Mouse (Mus musculus) urinary bladder, adult 2 months (tissue): ENCODE data around the gene Bmp7. TPM values are rescaled to one million over a fixed set of nuclear protein-coding genes. Genes with fewer than 3 reads are reported as not detected.

Experiments
- DNase-seq: peaks from one replicate; pipeline ENCODE4 v3.0.0; 2022; ENCODE audit warnings: low spot score
- polyA plus RNA-seq: library from polyadenylated mRNA; depleted of rRNA; stranded (reverse); fragments of >200 nt; gene quantifications from 2 replicates; pipeline ENCODE4 v1.2.3, GENCODE M21; 2012

Gene Bmp7
- polyA plus RNA-seq, 1 experiment, result 33.2 TPM

DNA sequence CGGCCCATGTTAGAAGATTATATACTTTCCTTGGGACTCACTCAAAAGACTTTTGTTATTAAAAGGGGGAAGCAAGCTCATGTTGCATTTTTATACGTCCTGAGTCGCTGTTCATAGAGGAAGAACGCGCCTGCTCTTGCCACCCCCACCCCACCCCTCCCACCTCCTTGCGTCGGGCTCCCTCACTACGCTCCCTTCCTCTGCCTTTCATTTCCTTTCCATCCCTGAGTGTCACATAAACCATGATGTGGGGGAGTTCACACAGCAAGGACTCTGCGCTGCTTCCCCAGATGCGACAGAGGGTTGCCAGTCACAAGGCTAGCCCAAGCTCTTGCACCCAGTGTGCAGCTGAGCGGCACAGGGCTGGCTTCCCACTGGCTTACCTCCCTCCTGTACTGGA is 88.3 kb downstream of the Bmp7 start:
- no peak for DNase-seq

GRCm38 (mm10) chr2:172848193-172848592 is 91.9 kb downstream of the Bmp7 start:
- no peak for DNase-seq

GRCm38 (mm10) chr2:172846311-172846575 is 93.9 kb downstream of the Bmp7 start:
- no peak for DNase-seq

GRCm38 (mm10) chr2:172845536-172846310 is 94.4 kb downstream of the Bmp7 start:
- no peak for DNase-seq

DNA sequence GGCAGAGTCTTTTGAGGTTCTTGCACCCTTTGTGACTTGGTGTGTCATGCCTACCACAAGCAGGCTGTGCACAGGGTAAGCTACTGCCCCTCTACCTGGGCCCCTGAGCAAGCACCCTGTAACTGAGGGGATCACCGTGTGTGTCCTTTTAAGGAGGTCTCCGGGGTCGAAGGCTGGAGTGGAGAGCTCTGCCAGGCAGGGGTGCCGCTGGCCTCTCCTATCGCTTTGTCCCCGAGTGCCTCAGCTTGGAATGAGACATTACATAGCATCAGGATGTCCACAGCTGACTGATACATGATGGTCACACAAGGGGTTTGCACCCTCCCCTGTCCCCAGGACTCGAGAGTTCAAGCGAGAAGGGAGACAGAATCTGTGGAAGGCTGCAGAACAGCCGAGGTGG is 96.2 kb downstream of the Bmp7 start:
- no peak for DNase-seq

- DNase-seq, result no peak
These were observed 97.8 kb downstream of the Bmp7 start for GRCm38 (mm10) chr2:172842306-172842705.

DNA sequence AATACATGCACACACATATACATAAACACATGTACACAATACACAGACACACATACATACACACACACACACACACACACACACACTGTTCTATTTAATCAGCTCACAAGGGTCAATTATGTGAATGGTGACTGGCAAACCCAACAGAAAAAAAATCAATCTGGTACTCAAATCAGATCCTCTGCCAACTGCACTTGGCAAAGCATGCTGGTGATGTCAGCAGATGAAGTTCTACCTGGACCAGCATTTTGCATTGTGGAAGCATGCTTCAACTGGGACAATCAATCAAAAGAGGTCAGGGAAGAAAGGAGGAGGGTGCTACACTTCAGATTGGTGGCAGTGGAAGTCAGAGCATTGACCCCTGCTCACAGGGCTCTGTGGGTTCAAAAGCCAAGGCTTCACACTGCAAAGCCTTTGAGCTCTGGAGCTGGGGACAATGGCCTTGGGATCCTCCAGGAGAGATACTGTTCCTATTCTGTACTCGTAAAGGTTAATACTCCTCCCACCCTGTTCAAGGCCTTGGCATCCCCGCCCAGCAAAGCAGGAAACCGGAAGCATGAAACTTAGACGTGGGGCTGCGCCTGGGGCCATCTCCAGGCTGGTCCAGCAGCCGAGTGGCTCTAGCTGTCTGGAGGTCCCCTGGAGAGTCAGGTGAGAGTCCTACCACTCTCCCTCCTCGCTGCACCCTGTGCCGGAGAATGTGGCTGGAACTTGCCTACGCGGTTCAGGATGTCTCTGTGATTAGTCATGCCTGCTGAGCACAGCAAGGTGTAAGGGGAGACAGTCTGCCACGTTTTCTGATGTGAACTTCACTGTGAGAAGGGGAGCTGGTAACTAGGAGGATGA is 99.0 kb downstream of the Bmp7 start:
- DNase-seq, result no peak

DNA sequence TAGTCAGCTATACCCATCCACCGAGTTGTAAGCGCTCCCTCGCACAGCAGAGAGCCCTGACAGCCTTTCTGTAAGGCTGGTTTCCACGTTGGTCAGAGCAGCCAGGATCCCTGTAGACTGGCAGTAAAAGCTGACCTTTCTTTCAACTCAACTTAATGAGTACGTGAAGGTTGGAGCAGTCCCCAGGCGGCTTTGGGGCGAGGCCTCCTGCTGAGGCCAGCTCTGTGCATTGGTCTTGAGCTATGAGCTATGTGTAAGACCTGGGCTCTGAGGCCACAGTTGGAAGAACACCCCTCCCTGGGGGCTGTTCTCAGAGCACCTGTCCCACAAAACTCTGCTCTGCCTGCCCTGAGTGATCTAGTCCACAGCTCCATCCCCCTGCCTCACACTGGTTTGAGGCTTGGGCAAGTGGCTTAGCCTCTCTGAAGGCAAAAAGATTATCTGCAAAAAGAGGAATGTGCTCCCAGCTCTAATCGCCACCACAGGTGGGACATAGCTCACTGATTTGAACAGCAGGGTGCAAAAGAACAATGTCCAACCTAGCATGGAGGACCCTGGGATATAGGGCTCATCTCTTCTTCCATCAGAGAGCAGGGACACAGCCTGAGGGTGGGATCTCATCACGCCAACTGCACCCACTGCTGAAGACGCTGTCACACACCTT is 100.7 kb downstream of the Bmp7 start:
- DNase-seq, result no peak

- DNase-seq, result no peak
These were observed 103.6 kb downstream of the Bmp7 start for GRCm38 (mm10) chr2:172836516-172836915.

- DNase-seq, result no peak
These were observed 106.9 kb downstream of the Bmp7 start for GRCm38 (mm10) chr2:172833196-172833595.

- DNase-seq, result peak; percentile 72
These were observed 108.4 kb downstream of the Bmp7 start for GRCm38 (mm10) chr2:172831762-172832161.

DNA sequence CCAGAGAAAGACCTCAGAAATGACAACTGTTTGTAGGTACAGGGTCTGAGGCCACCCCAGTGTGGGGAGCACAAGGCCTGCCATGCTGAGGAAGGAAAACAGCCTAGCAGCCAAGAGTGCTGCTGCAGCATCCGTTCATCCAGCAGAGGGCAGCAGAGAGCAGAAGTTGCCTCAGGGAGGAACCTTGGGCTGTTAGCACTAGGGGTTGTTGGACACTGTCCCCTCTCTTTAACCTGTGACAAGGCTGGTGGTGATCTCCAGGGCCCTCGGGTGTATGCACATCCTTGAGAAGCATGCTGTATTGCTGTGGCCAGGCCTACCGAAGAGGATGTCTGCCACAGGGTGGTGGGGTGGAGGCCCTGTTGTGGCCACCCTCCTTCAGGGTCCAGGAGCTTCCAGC is 109.0 kb downstream of the Bmp7 start:
- DNase-seq, result peak; percentile 83

DNA sequence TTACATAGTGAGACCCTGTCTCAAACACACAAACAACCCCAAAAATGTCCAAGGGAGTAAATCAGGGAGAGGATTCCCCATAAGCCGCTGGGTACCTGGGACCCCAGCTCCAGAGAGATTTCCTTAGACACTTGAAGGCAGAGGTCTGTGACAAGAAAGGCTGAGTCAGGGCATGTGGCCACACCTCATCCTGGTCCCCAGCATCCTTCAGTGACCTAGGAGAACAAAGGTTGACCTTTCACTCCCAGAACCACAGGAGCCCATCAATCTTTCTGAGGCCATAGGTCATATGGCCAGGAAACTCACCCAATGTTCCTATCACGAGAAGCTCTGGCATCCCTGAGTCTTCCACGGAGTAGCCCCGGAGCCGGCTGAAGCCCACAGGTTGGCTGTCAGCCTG is 111.9 kb downstream of the Bmp7 start:
- DNase-seq, result no peak

DNA sequence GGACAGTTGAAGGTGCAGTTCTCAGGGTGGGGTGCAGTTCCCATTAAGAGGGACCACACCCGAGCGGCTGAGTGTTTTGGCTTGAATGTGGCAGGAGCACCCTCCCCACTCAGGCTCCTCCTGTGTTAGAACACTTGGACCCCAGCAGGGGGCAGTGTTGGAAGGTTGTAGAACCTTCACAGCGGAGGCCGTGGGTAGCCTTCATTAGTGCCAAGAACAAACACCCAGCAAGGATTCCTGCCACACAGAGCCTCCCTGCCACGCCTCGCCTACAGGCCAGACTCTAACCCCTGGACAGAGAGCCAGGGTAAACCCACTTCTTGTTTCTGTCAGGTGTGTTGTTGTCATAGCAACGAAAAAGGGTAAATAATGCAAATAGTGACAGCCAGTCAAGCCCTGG is 112.6 kb downstream of the Bmp7 start:
- DNase-seq, result no peak

DNA sequence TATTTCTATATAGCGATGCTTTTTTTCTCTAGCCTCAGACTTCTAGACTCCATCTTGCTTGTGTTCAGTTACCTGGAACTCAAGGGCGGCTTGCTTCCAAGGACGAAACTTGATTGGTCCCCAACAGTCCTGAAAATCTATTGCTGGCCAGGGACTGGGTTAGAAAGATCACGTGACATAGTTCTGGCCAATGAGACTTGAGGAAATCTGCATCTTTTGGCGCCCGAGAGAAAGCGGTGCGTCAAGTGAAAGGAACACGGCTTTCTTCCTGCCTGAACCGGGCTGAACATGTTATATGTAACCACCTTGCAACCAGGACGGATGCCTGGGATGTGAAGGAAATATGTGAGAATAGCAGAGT is 114.4 kb downstream of the Bmp7 start:
- DNase-seq, result no peak

DNA sequence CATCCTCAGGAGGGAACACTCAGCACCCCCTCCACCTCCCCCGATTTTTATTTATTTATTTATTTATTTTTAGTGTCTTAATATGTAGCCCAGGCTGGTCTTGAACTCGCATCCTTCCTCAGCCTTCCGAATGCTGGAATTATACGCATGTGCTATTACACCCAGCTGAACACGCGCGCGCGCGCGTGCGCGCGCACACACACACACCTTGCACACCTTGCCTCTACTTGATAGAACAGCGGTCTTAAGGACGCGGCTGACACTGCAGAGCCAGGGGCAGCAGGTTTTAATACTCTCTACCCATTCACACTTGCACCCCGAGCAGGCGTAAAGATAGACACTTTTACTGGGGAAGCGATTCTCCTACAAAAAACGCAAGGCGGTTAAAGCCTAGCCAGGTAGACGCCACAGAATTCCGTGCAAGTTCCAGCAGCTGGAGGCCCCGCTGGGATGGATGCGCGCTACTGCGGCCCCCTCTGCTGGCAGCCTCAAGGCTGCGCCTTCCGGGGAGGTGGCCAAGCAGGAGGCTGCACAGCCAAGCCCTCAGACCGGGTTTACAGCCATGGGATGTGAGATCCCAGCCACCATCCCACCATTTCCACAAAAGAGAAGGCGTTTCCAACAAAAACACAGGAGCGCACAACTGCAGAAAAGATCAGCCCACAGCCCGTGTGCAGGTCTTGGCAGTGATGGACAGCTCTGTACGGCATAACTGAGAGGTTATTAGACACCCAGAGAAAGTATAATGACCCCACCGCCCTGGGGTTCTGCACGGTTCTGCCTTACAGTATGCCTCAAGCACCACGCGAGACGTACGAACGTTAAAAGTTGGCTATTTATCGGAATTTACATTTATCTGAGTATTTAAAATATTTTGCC is 115.0 kb downstream of the Bmp7 start:
- peak; percentile 46 for DNase-seq

DNA sequence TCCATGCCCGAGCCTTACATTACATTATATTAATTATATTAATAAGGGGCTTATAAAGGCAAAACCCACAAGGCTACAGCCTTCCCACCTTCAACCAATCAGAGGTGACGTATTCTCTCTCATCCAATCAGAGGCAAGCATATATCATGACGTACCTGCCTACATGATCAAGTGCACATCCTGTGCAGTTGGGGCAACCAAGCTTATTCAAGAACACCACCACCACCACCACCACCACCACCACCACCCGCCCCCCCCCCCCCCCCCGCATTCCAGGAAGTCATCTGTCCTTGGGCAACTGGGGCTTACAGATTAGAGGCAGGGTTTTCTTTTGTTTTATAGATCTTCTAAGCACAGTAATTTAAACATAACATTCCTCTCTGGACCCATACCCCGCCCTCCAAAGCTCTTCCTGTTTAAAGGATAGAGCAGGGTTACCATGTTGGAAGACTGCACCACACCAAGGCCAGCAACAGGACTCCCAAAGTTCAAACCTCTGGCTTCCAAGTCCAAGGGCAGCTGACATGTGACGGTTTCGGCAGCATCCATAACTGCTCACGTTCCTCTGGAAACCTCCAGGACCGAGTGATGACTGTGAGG is 121.4 kb downstream of the Bmp7 start:
- DNase-seq, result no peak
